Mouse (Mus musculus) right cerebral cortex, postnatal 25 days (tissue): ENCODE measurements at regions not wholly inside any gene's neighbourhood (a gene's known extent, or its start where the extent isn't known, plus 50 kb on each side); places are given as distances from the start of the nearest gene placed in this dataset.
A peak's percentile ranks its signal among the peaks of the same experiment; 100 is the strongest.
"Not testable (repeated sequence)": the region's sequence is repeated elsewhere in the genome, so short reads cannot be mapped to it uniquely, and the experiment has no call there.

ENCODE experiments used
- DNase-seq: peaks from one replicate; pipeline ENCODE4 v3.0.0; 2022

- no peak for DNase-seq
These were observed 994.7 kb upstream of the Foxg1 start for GRCm38 (mm10) chr12:48387724-48388123.

DNA sequence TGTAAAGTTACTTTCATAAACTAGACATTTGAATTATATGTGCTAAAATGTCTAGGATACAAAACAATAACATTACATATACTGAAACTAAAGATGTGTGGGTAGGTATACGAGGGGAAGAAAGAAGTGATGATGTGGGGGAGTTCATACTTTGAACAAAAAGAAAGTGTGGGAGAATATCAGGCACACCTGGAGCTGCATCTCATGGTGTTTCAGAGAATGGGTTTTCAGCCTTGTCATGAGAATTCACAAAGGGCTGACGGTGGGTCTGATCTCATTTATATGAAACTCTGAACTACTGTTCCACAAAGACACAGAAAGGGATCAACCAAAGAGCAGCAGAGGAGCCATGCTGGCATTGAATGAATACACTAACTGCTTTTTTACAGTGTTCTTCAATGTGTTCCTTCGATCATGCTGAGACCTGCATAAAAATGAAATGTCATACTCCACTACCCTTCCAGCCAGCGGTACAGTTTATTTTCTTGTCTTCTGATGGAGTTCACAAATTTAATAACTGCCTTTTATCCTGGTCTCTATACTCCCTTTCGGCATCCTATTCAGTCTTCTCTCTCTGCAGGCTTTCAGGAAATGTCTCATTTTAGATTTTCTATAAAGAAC, 994.2 kb upstream of the Foxg1 start:
- no peak for DNase-seq

GRCm38 (mm10) chr12:48391008-48391407, 991.5 kb upstream of the Foxg1 start:
- DNase-seq, result no peak

- DNase-seq, result no peak
These were observed 943.0 kb upstream of the Foxg1 start for GRCm38 (mm10) chr12:48439333-48440046.

- DNase-seq, result not testable (repeated sequence)
These were observed 933.7 kb upstream of the Foxg1 start for GRCm38 (mm10) chr12:48448719-48449118.

DNA sequence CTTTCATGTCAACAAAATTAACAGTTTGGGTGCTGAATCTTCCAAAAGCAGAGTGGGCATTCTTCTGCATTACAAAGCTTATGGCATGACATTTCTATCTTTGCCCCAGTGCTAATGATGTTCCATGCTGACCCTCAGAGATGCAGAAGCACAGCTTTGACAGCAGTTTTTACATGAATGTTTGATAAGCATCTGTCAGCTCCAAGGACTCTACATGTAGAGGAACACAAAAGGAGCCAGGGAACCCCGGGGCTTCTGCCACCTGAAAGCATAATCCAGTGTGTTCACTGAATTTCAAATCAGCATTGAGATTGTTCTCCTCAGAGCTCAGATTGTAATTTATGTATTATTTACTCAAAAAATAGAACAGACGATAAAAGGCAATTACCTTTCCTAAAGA, 920.1 kb upstream of the Foxg1 start:
- no peak for DNase-seq

DNA sequence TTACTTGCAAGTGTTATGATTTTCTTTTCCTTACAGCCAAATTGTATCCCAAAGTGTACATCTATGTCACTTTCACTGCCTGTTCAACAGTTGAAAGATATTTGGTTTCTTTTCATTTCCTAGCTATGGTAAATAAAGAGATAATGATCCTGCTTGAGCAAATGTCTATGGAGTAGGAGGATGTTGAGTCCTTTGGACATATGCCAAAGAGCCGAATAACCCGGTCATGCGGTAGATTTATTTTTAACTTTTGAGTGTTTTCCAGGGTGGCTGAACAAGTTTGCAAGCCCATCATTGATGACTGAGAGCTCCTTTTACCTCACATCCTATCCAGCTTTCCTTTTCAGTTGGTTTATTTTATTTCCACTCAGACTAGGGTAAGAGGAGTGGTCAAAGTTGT, 881.7 kb upstream of the Foxg1 start:
- DNase-seq, result no peak

- DNase-seq, result no peak
These were observed 870.9 kb upstream of the Foxg1 start for GRCm38 (mm10) chr12:48511594-48511993.

- no peak for DNase-seq
These were observed 870.2 kb upstream of the Foxg1 start for GRCm38 (mm10) chr12:48512259-48512658.

- DNase-seq, result no peak
These were observed 860.5 kb upstream of the Foxg1 start for GRCm38 (mm10) chr12:48521996-48522395.

DNA sequence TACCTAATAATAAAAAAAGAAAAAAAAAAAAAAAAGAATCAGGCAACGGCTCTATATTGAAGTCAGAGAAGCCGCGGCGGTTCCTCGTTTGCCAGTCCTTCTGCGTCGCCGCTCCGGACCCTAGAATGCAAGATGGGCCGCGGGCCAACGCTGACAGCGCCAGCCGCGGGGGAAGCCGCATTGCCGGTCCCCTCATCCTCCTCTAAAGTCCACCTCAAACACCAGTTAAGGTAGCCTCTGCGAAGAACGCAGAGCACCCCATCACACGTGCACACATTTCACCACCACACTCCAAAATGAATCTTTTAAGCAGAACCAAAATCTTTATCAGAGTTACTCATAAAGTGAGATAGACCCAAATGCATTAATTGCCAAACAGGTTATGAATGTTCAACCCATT, 822.8 kb upstream of the Foxg1 start:
- peak; percentile 3 for DNase-seq

GRCm38 (mm10) chr12:48604401-48605197, 777.9 kb upstream of the Foxg1 start:
- no peak for DNase-seq

GRCm38 (mm10) chr12:48605423-48605822, 777.0 kb upstream of the Foxg1 start:
- no peak for DNase-seq

DNA sequence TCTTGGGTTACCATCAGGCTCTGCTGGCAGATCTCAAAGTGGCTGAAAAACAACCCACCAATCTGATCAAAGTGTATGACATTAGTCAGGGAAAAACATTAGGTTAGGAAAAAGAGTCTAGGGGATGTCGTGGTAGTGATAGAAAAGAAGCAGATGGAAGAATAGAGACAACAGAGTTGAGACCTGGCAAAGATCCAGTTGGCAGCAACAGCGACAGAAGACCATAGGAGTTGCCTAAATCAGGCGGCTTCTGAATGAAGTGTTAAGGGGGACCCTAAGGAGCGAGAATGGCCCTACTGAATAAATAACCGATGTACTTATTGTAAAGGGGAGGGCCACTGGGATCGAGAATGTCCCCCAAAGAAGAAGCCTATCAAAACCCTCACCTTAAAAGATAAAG, 773.1 kb upstream of the Foxg1 start:
- DNase-seq, result no peak

GRCm38 (mm10) chr12:48612066-48612465, 770.4 kb upstream of the Foxg1 start:
- no peak for DNase-seq

GRCm38 (mm10) chr12:48616337-48616736, 766.1 kb upstream of the Foxg1 start:
- DNase-seq, result no peak

DNA sequence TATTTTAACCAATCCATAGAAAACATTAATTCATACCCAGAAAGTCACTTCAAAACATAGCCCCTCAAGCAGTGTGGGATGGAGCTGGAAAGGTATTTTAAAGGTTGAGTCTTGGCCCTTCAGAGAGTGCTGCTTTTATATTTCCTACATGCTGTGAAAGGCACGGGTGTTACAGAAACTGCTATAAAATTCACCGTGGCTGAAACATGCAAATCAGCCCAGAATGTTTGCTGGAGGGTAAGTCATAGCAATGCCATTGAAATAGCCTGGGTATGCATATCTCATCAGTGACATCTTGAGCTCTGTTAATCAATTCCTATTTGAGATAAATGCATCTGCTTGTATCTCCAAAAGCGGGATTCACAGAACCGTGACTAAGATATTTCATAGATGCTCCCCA, 748.9 kb upstream of the Foxg1 start:
- DNase-seq, result no peak

DNA sequence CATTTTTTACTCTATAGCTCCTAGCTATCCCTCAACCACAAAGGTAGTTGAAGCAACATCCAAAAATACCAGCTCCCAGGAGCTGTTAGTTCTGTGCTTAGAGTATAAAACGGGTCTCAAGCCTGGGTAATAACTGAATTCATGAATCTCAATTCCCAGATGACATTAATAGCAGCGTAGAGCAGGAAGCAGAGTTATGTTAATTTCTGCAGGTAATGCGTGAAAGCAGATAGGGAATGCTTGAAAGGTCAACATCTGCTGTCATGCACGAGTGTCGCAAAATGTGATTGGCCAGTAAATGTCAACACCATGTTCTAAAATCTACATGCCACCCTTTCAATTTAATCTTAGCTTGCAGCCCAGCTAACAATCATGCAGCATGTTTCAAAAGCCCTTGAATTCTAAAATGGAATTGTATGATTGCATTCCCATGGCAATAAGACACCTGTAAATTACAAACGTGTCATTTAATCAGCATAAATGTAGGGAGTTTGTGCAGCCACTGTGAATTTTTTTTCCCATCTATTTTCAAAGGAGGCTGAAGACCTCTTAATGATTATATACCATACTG, 747.7 kb upstream of the Foxg1 start:
- DNase-seq, result no peak

- DNase-seq, result no peak
These were observed 740.5 kb upstream of the Foxg1 start for GRCm38 (mm10) chr12:48641974-48642373.

DNA sequence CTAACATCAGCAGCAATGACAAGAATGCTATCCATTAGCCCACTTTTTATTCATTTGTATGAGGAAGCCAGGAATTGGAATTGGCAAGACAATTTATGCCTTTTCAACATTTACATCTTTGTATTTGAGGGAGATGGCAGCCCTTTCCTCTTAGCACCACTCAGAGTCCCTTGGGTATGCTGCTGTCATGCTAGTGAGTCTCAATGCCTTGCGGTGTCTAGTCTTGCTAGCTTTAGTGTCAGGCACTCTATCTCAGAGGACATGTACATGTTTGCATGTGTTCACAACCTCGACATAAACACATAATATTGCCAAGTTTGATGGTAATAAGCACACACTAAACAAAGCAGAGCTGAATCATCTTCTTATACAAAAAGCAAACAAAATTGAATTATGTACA, 737.3 kb upstream of the Foxg1 start:
- DNase-seq, result no peak

GRCm38 (mm10) chr12:48645910-48646309, 736.5 kb upstream of the Foxg1 start:
- no peak for DNase-seq

- DNase-seq, result no peak
These were observed 707.3 kb upstream of the Foxg1 start for GRCm38 (mm10) chr12:48675176-48675575.

DNA sequence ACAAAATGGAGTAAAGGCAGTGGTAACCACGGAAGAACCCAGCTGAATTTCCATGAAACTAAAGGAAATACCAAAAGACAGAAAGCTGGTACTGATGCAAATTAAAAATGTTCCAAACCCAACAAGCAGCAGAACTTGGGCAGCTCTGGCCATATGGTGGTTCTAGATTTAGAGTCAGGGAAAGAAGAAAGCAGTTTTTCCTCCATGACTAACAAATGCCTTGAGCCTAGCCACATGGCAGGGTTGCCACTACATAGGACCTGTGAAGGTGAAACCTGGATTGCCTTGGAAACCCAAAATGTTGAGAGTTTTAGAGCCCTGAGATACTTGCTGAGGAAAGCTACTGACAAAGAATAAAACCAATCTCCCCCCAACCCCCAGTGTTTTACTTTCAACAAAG, 701.5 kb upstream of the Foxg1 start:
- DNase-seq, result peak; percentile 5

DNA sequence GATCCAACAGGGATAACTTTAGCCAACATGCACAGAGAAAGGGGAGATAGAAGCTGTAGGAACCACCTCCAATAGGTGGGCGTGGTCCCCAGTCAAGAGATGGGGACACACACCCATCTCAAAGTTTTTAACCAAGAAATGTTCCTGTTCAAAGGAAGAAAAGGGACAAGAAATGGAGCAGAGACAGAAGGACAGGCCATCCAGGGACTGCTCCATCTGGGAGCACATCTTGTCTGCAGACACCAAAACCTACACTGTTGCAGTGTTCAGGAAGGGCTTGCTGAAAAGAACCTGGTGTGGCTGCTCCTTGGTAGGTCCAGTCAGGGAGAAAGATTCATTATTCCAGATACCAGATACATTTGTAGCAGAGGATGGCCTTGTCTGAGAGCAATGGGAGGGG, 676.5 kb upstream of the Foxg1 start:
- no peak for DNase-seq
